Mouse (Mus musculus) T-cell, adult 2 months (primary cell): Measurements from ENCODE around the gene Ubqln5.

Experiments
- DNase-seq: peaks from one replicate; pipeline ENCODE4 v3.0.0; 2022; ENCODE audit warnings: low spot score

The Ubqln5 gene

DNA sequence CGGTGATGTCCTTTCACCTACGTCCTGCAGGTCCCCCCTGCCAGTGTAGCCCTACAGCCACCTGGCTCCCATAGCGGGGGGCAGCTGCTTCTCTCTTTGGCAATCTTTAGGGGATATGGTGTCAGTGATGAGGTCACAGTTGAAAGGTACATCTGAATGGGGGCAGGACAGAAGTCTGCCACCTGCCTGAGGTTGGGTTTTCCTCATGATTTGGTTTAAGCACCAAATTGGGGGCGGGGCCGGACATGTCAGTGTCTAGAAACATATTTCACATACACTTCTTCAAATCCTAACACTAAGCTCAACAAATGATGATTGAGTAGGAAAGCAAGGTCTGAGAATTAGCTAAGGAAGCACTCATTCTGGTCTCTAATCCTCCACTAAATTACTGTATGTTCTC lies at the start of gene Ubqln5:
Gene Ubqln5, minus strand, starts transcription at position 101 of the 400 bp plus-strand sequence.
- DNase-seq = no peak

DNA sequence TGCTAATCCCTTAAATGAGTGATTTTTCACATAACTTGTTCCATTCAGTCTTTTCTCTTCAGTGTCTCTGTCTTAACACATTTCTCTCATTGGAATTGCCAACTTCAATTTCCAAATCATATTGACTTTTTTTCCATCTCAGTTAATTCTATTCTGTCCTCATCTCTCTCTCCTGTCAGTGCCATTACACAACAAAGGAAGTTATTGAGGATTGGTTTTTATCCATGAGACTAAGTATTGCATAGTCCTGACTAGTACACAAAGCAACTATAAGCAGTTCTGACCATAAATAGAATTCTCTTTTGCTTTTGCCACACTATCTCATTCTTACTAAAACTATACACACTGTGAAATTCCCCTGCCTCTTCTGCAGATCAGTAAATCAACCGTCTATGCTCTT lies 49.4 kb upstream of the Ubqln5 start:
- DNase-seq = no peak

DNA sequence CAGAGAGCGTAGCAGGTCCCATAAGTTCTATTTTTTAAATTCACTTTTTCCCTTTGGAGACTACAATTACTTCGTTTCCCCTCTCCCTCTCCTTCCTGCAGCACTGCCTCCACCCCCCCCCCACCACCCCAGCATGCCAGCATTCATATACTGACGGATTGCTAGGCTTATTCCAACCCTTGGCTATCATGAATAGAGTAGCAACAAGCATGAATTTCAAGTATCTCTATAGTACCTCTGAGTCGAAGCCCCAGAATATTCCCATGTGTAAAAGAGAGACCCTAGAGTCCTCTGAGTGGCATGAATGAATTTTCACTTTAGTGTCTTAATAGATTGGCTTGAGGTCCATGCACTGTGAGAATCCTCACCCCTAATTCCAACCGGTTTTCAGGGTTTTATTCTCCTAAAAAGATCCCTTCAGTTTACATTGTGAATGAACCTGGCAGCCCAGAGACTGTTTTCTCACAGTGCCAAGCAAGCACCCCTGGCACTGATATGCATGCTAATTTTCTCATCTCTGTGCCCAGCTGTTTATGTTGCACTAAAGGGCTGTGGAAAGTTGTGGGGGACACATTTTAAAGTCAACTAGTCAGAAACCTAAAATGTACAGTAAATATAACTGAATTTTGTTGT lies 48.9 kb upstream of the Ubqln5 start:
- no peak for DNase-seq

DNA sequence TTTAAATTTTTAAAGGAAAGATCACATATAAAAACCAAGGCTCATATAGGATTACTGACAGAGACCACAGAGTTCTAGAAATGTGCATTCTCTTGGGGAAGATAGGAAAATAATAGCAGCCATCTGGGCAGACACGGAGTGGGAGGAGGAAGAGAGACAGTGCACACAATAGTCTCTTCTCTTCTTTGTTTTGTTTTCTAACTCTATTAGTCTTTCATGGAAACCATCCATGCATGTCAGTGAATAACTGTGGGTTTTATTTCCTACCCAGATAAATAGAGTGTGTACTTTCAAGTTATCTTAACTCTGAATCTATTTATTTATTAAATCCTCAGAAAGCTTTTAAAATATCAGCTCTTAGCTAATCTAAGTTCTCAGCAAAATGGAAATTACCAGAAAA lies 45.5 kb upstream of the Ubqln5 start:
- no peak for DNase-seq

DNA sequence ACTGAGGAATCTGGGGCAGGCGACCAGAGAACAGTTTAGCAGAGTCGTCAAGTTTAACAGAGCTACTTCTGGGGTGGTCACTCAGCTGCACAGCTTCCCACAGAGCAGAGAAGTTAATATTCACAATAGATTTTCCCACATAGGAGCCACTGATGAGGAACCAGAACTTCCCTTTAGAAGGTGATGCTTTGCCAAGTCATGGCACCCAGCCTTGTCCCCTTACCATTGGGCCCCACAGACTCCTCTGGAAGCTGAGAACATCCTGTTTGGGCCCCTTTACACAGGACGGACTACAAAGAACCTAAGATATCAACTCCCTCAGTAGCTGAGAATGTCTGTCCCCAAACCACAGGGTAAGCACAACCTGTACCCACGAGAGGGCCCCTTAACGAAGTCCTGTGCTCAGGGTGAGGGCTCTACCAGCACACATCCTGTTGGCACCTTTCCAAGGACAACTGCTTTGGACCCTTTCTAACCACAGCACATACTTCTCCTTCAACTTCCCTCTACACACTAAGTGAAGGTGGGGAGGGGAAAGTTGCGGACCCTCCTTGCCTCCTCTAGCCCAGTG lies 40.1 kb upstream of the Ubqln5 start:
- peak; percentile 48 for DNase-seq

DNA sequence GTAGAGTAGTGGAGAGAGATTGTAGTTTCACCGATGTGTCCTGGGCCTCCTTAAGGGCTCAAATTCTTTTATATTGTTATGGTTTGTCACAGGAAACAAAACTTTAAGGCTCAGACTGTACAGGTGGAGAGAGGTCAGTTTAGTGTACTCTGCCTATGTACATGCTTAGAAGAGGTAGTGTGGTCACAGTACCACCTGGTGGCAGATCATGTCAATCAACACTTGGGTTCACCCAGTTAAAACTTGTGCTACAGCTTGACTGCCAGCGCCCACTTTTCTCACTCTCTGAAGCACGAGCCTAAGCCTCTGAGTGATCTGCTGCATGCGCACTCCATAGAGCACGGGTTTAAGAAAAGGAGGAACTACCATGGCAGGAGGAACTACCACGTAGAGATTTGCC lies 37.5 kb upstream of the Ubqln5 start:
- no peak for DNase-seq

DNA sequence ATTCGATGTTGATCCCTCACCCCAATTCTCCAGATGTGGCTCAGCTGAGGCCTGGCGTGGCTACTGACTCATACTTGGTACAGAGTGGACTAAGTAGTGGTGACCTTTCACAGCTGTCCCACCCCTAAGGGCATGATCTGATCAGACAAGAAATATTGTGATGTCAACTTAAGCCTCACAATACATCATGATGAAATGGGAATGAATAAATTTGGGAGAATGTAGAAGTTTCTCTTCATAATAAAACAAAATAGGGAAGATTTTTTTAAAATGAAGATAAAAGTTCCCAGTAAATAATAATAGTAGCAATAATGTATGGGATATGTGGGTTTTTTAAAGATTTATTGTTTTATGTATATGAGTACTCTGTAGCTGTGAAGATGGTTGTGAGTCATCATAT lies 20.8 kb upstream of the Ubqln5 start, which contains the start of gene Ubqlnl:
Gene Ubqlnl, minus strand, starts transcription at position 101 of the 400 bp plus-strand sequence.
- no peak for DNase-seq

DNA sequence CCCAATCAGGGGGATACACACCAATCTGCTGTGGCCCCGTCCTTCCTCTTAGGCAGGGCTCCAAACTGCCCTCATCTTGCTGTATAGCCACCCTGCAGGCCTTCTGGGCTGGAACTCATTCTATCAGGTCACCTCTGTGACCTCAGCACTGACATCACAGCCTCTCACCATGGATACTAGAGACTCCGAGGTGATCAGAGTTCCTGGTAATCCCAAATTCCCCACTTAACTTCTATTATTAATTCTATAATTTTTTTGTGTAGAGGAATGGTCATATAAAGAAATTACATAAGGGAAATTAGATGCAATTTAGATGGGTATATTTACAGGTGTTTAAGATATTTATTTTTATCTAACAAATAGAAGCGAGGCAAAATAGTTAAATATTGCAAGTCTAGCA lies 13.6 kb upstream of the Ubqln5 start, which contains the start of gene Ubqln3:
Gene Ubqln3, minus strand, starts transcription at position 101 of the 400 bp plus-strand sequence.
- DNase-seq = no peak

DNA sequence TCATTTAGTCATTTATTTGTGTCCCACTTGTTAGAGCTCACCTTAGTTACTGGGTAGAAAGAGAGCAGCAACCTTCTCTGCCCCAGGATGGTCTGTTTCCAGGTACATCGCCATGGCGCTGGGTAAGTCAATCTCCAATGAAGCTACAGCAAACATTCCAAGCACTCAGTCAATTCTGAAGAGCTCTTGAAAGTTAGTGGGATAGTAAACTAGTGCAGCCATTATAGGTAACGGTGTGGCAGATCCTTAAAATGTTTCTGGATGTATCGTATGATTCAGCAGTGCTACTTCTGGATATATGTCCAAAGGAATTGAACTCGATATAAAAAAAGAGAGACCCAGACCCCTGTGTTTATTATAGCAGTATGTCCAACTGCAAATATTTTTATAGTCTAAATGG lies 7.7 kb upstream of the Ubqln5 start, which contains the start of gene Olfr643:
Gene Olfr643, minus strand, starts transcription at position 101 of the 400 bp plus-strand sequence.
- no peak for DNase-seq

DNA sequence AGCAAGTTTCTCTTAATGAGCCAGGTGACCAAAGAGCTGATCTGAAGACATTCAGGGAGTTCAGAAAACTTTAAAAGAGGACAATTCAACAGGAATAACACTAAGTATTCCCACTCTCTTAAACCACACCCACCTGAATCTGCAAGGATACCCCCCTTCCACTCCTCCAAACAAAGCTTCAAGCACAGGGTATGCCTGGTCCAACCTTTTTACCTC lies 25.0 kb downstream of the Ubqln5 start, which contains the start of gene Olfr646:
Gene Olfr646, plus strand, starts transcription at position 117 of the 216 bp plus-strand sequence.
- DNase-seq = no peak

DNA sequence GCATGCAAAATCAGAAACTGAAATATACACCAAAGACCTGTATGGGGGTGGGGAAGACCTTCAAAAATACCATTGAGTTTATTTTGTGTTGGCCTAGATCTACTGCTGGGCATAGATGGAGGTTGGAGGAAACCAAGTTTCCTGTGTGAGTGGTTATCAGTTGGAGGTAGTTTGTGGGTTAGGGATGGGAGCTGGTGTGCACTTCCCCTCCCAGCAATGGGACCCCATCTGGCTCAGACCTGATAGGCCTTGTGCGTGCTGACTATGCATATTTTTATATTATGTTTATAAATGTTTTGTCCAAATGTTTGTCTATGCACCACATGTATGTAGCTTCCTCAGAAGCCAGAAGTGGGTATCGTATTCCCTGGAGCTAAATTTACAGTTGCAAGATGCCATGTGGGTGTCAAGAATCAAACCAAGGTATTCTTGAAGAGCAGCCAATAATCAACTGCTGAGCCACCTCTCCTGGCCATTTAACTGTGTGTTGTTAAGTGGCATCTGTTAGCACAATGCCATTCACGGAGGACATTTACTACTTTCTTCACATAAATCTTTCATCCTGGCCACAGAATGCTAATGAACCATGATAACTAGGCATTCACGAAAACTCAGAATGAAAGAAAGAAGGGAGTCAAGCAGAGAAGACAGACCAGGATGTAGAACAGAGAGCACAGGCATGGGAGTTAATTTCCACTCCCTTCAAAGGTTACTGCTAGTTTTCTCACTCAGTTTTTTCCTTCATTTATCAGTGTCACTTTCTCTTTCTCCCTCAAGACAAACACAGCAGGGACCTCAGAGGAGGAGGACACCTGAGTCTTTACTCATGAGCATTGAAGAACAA lies 25.5 kb downstream of the Ubqln5 start:
- DNase-seq = no peak

DNA sequence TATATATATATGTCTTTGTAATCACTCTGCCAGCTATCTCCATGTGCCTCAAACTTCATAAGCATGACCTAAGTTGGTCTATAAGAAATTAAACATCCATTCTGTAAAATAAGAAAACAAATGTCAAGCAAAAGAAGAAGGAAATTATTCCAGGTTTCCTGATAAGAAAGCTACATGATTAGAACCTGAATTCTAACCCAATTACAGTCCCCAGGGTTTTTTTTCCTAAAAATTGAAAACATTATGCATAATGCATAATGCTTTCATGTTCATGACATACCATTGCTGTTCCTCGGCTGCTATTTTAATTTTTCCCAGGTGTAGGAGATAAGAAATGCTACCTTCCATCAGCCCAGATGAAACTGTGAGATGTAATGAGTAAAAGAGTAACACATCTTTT lies 44.3 kb downstream of the Ubqln5 start, which contains the start of gene Olfr645:
Gene Olfr645, minus strand, starts transcription at position 101 of the 400 bp plus-strand sequence.
- DNase-seq = no peak
